Mouse (Mus musculus) forebrain, embryonic 16.5 days (tissue): ENCODE measurements around the gene Maml2. TPM values are rescaled to one million over a fixed set of nuclear protein-coding genes. Genes with fewer than 3 reads are reported as not detected.

Experiments used
- ATAC-seq: fragments of 200-750 bp; cut with Nextera tagmentation; 2 replicates; pipeline ENCODE4 v1.8.0; 2017; ENCODE audit warnings: mild to moderate bottlenecking, moderate library complexity
- H3K27ac ChIP-seq: fragments of 300-500 bp; sonication (generic); 2 replicates; pipeline ENCODE4 v1.5.1; 2014; ENCODE audit warnings: low read length, control low read depth
- H3K27me3 ChIP-seq: fragments of 300-500 bp; sonication (generic); replicated peaks from 2 replicates; pipeline ENCODE4 v1.6.1; 2014; ENCODE audit warnings: low read length; ENCODE audit not compliant: control insufficient read depth, insufficient read depth
- H3K36me3 ChIP-seq: fragments of 300-500 bp; sonication (generic); 2 replicates; pipeline ENCODE4 v1.6.1; 2014; ENCODE audit not compliant: control insufficient read depth, insufficient read depth
- H3K4me1 ChIP-seq: fragments of 300-500 bp; sonication (generic); replicated peaks from 2 replicates; pipeline ENCODE4 v1.6.1; 2014; ENCODE audit warnings: low read length; ENCODE audit not compliant: control insufficient read depth, insufficient read depth
- H3K4me2 ChIP-seq: fragments of 300-500 bp; sonication (generic); 2 replicates; pipeline ENCODE4 v1.6.1; 2014; ENCODE audit warnings: mild to moderate bottlenecking, low read length, control low read depth
- H3K4me3 ChIP-seq: fragments of 300-500 bp; sonication (generic); replicated peaks from 2 replicates; pipeline ENCODE4 v1.5.1; 2014; ENCODE audit warnings: mild to moderate bottlenecking, low read length, control low read depth
- H3K9ac ChIP-seq: fragments of 300-500 bp; sonication (generic); replicated peaks from 2 replicates; pipeline ENCODE4 v1.6.1; 2014; ENCODE audit warnings: low read depth, low read length, control low read depth
- H3K9me3 ChIP-seq: fragments of 300-500 bp; sonication (generic); 2 replicates; pipeline ENCODE4 v1.6.1; 2016; ENCODE audit warnings: low read length; ENCODE audit not compliant: control insufficient read depth
- WGBS: fragments of 180-500 bp; shearing (Covaris S2); extraction: QIAGEN DNeasy Blood & Tissue Kit; methylation state at CpG from one replicate; pipeline ENCODE4 v1.1.7; 2014; 5-methylcytosine and 5-hydroxymethylcytosine counted together
- polyA plus RNA-seq: library from polyadenylated mRNA; unstranded; fragments of >200 nt; fragmentation: Nextera tagmentation; extraction: Ambion mirVana; gene quantifications from 2 replicates; pipeline ENCODE4 v1.2.1, GENCODE M21; 2015

Gene Maml2
- polyA plus RNA-seq, 1 experiment from 2014 or later: 9.0 TPM

DNA sequence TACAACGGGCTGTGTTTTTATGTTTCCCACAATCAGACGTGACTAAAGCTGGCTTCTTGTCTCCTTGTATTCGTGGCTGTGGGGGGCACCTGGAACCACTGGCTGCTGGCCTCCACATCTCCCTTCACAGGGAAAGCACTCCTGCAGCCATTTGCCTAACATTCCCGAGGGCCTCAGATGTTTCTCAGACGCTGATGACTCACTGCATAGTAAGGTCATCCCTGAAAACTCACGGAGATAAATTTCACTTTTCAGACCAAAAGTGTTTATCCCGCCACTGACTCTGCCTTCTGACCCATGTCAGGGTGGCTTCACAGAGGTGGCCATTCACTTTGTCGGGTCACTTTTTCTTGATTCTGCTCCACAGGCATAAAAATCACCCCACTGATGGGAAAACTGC is 246.4 kb downstream of the Maml2 start:
- WGBS: 47% methylated on average over 8 of the region's 8 CpGs
- H3K36me3 ChIP-seq: no peaks in the 10 kb centered on the region
- H3K4me1 ChIP-seq: peaks cover 7% of the 10 kb centered on the region; the same call in 1 of the 2 replicates
- no peak for ATAC-seq
- no peak overlapping the region for H3K9ac ChIP-seq
- H3K4me2 ChIP-seq: no peak overlapping the region
- no peak overlapping the region for H3K4me3 ChIP-seq
- no peaks in the 10 kb centered on the region for H3K9me3 ChIP-seq
- no peak overlapping the region for H3K27ac ChIP-seq
- H3K27me3 ChIP-seq: no peaks in the 10 kb centered on the region

DNA sequence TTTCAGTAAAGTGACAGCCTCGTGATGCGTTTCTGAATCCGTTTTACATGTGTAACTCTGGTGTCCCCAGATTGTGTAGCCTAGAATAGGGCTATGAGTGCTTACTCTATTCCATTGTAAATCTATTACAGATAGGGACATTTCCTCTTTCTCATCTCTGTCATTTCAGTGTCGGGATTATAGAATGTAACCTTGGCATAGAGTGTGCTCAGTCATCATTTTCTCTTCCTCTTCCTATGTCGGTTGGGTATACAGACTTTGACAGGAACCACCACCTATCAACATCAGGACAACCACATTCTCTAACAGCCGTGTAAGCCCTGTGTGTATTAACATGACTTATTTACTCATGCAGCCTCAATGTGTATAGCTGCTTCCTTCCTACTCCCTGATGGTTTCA is 248.0 kb downstream of the Maml2 start:
- H3K9me3 ChIP-seq: no peaks in the 10 kb centered on the region
- H3K27ac ChIP-seq: no peak overlapping the region
- H3K9ac ChIP-seq: no peak overlapping the region
- no peak overlapping the region for H3K4me2 ChIP-seq
- H3K4me1 ChIP-seq: peaks cover 7% of the 10 kb centered on the region; the same call in 1 of the 2 replicates
- no peak for ATAC-seq
- no peaks in the 10 kb centered on the region for H3K27me3 ChIP-seq
- 85% methylated on average over 6 of the region's 6 CpGs for WGBS
- H3K36me3 ChIP-seq: no peaks in the 10 kb centered on the region
- no peak overlapping the region for H3K4me3 ChIP-seq

DNA sequence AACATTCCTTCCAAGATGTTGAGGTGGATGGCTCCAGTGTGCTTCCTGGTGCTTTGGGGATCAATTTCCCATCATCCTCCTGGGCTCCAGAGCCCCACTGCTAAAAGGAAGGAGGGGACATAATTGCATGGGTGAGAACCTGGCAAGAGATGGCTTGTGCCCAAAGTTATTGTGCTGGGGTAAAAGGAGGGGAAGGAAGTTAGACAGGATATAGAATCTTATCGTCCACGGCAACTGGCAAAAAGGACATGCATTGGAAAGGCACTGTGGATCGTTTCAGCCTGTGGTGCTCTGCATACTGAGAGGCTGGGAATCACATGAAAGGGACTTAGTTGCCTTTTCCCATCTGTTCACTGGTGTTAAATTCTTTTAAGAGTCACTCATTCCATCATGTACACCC is 252.2 kb downstream of the Maml2 start:
- Histone ChIP-seq H3K27me3 (no peaks in the 10 kb centered on the region), H3K9ac (no peak overlapping the region), H3K36me3 (no peaks in the 10 kb centered on the region), H3K4me2 (no peak overlapping the region), H3K9me3 (no peaks in the 10 kb centered on the region), H3K4me1 (no peaks in the 10 kb centered on the region), H3K4me3 (no peak overlapping the region), H3K27ac (no peak overlapping the region)
- ATAC-seq: no peak
- WGBS: 30% methylated on average over 3 of the region's 3 CpGs

DNA sequence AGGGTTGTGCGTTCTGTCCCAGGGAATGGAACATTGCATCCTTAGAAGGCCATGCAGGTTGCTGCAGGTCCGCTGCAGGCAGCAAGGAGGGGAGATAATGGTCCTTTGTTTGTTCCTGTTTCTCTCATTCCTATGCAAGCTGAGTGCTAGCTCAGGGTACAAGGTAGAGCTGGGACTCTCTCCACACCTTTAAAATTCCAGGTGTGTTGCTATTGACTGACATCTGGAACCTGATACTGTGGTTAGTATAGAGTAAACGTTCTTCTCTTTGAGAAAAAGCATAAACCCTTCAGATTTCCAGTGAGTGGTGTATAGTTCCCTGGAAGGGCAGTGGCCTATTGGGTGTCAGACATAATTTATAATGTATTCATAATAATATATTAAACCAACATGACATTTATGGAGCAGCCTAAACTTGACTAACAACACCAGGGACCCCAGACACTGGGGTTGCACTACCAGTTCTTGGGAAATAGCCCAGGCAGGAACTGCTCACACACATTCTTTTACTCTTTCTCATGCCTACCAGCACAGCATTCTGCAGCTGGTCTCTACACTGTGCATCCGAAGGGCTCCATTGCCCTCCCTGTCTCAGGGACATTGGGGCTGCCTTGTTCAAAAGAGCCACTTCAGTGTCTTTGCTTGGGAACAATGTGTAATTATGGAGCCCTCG is 254.8 kb downstream of the Maml2 start:
- Histone ChIP-seq H3K36me3 (no peaks in the 10 kb centered on the region), H3K9ac (no peak overlapping the region), H3K4me1 (no peaks in the 10 kb centered on the region), H3K9me3 (no peaks in the 10 kb centered on the region), H3K4me3 (no peak overlapping the region), H3K4me2 (no peak overlapping the region), H3K27me3 (no peaks in the 10 kb centered on the region), H3K27ac (no peak overlapping the region)
- no peak for ATAC-seq
- 62% methylated on average over 5 of the region's 5 CpGs for whole genome bisulfite sequencing

DNA sequence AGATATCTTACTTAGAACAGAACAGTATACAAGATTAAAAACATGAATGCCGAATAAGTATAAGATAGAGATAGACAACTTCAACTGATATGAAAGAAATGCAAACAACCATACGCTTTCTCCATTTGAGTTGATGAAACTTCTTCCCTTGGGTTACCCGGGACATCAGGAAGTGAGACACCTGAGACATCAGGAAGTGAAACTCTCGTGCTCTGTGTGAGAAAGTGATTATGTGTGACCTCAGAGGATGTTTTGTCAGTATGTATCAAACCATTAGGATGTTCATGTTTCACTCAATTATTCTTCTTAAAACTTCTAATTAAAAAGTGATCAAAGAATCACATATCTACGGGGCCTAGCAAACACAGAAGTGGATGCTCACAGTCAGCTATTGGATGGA is 257.0 kb downstream of the Maml2 start:
- H3K27me3 ChIP-seq: no peaks in the 10 kb centered on the region
- H3K27ac ChIP-seq: no peak overlapping the region
- no peak overlapping the region for H3K4me2 ChIP-seq
- no peak for ATAC-seq
- no peaks in the 10 kb centered on the region for H3K4me1 ChIP-seq
- 88% methylated on average over 5 of the region's 5 CpGs for whole genome bisulfite sequencing
- no peak overlapping the region for H3K9ac ChIP-seq
- no peaks in the 10 kb centered on the region for H3K36me3 ChIP-seq
- H3K4me3 ChIP-seq: no peak overlapping the region
- no peaks in the 10 kb centered on the region for H3K9me3 ChIP-seq

DNA sequence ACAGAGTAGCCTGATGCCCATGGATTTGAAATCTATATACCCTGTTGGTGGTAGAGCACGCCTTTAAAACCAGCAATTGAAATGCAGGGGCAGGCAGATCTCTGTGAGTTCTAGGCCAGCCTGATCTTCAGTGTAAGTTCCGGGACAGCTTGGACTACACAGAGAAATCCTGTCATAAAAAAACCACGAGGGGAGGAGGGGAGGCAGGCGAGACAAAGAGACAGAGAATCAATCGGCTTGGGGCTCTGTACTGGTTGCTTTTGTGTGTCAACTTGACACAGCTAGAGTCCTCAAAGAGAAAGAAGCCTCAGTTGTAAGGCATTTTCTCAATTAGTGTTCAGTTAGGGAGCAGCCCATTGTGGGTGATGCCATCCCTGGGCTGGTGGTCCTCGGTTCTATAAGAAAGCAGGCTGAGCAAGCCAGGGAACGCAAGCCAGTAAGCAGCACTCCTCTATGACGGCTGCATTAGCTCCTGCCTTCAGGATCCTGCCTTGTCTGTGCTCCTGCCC is 258.3 kb downstream of the Maml2 start:
- Histone ChIP-seq H3K36me3 (no peaks in the 10 kb centered on the region), H3K4me1 (no peaks in the 10 kb centered on the region), H3K27ac (no peak overlapping the region), H3K27me3 (no peaks in the 10 kb centered on the region), H3K9ac (no peak overlapping the region), H3K4me3 (no peak overlapping the region), H3K9me3 (no peaks in the 10 kb centered on the region), H3K4me2 (no peak overlapping the region)
- ATAC-seq: no peak
- WGBS: 30% methylated on average over 8 of the region's 8 CpGs

DNA sequence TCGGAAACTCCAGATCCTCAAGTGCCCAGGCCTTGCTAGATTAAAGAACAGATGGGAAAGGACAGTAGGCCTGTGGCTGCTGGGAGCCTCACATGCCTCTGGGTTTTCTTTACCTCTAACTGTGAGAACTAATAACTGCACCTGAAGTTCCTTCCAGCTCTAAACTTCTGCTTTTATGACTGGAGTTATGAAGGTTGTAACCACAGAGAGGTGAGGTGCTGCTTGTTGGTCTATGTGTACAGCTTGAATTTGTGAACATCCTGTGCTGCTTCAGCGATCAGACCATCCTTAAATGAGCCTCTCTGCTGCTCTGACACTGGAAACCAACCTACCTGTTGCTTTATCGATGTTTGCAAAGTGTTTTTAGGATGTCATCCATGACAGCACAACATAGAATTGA is 258.9 kb downstream of the Maml2 start:
- H3K27me3 ChIP-seq: no peaks in the 10 kb centered on the region
- H3K4me2 ChIP-seq: no peak overlapping the region
- WGBS: 93% methylated on average over 3 of the region's 3 CpGs
- H3K4me1 ChIP-seq: no peaks in the 10 kb centered on the region
- H3K27ac ChIP-seq: no peak overlapping the region
- no peak for ATAC-seq
- H3K9ac ChIP-seq: no peak overlapping the region
- H3K9me3 ChIP-seq: no peaks in the 10 kb centered on the region
- no peaks in the 10 kb centered on the region for H3K36me3 ChIP-seq
- H3K4me3 ChIP-seq: no peak overlapping the region

DNA sequence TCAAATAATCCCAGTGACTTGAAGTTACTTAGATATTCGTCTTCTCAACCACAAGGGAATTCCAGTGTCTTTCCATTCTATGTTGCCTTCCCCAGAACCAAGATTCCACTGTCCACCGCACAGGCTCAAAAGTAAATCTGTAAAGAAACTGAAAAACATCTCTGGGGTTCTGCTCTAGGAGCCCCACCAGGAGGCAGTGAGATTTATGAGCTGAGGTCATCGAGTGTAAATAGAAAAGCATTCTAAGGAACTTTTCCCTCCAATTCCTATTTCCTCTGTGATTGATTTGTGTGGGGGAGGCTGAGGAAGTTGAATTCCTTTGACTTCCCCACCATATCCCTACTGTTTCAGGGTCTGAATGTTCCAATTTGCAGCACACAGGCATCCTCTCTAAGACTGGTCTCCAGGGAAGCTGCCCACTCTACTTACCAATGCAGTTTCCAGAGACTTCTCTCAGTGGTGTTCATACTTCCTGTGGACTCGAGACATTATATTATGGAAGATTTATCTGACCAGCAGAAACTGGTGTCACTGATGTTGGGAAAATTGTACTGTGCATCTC is 261.1 kb downstream of the Maml2 start:
- ATAC-seq: no peak
- H3K4me3 ChIP-seq: no peak overlapping the region
- no peak overlapping the region for H3K9ac ChIP-seq
- H3K4me2 ChIP-seq: no peak overlapping the region
- H3K36me3 ChIP-seq: no peaks in the 10 kb centered on the region
- peaks cover 6% of the 10 kb centered on the region for H3K4me1 ChIP-seq
- no peaks in the 10 kb centered on the region for H3K27me3 ChIP-seq
- no peak overlapping the region for H3K27ac ChIP-seq
- H3K9me3 ChIP-seq: no peaks in the 10 kb centered on the region
- 74% methylated on average over 4 of the region's 4 CpGs for WGBS

DNA sequence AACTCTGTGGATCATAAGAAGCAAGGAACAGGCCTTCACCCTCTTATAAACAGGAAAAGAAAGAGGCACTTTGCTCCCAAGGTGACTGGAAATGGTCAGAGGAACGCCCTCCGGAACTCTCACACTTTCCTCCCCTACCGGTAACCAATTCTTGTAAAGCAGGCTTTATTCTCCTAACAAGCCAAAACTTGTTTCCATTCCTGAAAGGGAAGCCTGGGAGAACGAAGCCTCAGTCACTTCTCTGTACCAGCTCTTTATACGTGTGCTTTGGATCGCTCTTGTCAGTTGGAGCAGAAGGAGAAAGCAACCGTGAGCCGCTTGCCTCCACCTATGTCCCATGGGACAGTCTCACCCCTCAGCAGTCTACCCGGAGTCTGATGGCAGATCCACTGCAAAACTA is 262.9 kb downstream of the Maml2 start:
- Histone ChIP-seq H3K4me3 (no peak overlapping the region), H3K4me1 (peaks cover 7% of the 10 kb centered on the region), H3K27me3 (no peaks in the 10 kb centered on the region), H3K4me2 (no peak overlapping the region), H3K9me3 (no peaks in the 10 kb centered on the region), H3K27ac (no peak overlapping the region), H3K36me3 (no peaks in the 10 kb centered on the region), H3K9ac (no peak overlapping the region)
- 76% methylated on average over 9 of the region's 9 CpGs for WGBS
- no peak for ATAC-seq
